Mouse (Mus musculus) liver, embryonic 14.5 days (tissue): Measurements from ENCODE around the gene Synj1.

Experiments
- CTCF ChIP-seq: IDR thresholded peaks from 2 replicates; pipeline ENCODE4 v1.5.1; 2016; ENCODE audit warnings: antibody characterized with exemption, low read depth, control low read depth
- EP300 ChIP-seq: IDR thresholded peaks from 2 replicates; pipeline ENCODE4 v1.6.1; 2016; ENCODE audit warnings: antibody characterized with exemption, low read depth

DNA sequence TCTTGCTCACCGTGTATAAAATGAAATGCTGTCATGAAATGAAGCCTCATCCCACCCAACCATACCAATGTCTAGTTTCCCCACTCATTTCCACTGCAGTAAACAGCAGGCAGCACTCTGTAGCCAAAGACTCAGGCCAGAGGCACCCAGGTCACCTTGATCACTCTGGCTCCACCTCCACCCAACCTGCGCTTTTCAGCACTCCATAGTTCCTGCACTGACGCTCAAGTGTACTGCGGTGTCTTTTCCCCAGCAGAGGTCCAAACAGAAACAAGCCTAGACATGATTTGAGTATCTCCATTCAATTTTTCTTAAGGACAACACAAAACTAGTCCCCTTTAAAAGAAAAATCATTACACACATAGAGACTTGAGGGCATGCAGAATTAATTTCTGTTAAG is 8.4 kb upstream of the Synj1 start:
- TF ChIP-seq CTCF: no peak
- TF ChIP-seq EP300: no peak
